Mouse (Mus musculus): ENCODE data around the gene Ms4a5.
"Not testable (repeated sequence)": the region's sequence is repeated elsewhere in the genome, so short reads cannot be mapped to it uniquely, and the experiment has no call there.

Ms4a5 gene

DNA sequence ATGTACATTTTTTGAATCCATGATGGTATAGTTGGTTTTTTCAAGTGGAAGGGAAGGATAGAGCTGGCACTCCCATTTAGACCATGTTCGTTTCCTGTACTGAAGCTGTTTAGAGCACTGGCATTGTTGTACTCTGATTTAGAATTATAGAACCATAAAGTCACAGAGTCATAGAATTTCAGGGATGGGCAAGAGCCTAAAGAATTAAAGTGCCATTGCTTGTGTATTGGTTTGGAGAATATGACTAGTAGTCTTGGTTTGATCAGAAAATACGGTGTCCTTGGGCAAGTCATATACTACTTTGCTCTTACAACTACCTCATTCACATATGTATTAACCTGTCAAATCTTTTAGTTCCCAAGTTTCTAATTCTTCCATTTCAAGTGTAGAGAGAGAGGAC is at the start of gene Ms4a5:
Gene Ms4a5, minus strand, starts transcription at position 101 of the 400 bp plus-strand sequence.
- no peak for DNase-seq (ENCODE audit: low spot score in 2 of 2)

DNA sequence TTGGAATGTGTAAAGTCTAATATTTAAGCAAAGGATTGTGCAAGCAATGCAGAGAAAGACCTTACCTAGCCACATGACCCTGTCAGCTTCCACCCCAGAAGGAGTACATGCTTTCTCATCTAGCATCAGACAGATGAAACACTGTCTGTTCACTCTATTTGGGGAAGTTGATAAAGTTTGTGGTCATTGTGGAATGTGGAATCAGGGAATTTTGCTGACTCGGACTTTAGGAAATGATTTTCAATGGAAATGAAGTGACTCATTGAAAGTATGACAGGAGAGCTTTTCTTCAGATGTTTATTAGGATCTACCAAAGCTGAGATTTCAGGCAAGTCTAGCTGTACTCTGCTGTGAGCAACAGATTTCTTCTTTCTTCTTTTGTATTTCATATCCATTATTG is 37.5 kb upstream of the Ms4a5 start:
- DNase-seq (ENCODE audit: low spot score in 2 of 2), result no peak

DNA sequence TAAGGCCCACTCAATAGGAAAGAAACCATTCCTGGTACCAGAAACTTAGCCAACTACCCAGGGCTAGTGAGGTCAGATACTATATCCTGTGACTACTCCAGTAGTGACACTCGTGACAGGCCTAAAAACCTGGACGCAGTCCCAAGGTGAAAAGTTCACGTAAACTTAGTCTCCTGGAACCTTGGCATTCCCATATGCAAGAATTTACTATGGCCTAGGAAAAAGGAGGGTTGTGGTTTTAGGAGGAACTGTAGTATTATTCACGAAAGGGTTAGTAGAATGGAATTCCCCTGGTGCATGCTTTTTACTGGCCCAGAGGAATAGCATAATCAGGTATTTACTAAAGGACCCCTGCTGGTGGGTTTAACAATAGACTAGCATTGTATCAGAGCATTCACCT is 33.1 kb upstream of the Ms4a5 start:
- DNase-seq (ENCODE audit: low spot score in 2 of 2), result no peak

DNA sequence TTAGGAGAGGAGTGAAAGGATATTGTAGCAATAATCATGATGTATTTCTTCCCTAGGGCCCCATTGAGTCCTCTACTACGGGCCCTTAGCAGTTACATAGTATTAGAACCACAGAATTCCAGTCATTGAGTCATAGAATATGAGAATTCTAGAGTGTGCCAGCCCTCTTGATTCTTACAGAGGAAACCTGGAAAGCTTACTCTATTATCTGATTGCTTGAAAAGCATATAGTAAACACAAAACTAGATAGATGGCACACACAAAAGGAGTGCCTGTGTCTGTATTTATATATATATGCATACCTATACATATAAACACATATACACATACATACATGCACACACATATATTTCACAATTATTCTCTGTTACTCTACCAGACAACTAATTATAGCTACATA is 30.7 kb upstream of the Ms4a5 start, which contains the start of gene Ms4a14:
Gene Ms4a14, minus strand, starts transcription at position 101 of the 400 bp plus-strand sequence.
- DNase-seq (ENCODE audit: low spot score in 2 of 2), result no peak

DNA sequence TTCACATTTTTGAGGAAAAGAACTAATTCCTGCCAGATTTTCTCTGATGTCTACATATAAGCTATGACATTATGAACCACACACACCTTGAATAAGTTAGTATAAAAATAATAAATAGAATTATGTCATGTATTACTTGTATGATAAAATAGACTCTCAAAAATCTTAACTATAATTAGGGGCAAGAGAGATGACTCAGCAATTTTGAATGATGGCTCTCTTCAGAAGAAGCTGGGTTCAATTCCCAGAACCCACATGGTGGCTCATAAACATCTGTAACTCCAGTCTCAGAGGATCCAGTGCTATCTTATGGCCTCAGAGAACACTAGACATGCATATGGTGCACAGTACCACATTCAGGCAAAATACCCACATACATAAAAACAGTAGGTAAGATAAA is 25.2 kb upstream of the Ms4a5 start:
- DNase-seq (ENCODE audit: low spot score in 2 of 2), result no peak

DNA sequence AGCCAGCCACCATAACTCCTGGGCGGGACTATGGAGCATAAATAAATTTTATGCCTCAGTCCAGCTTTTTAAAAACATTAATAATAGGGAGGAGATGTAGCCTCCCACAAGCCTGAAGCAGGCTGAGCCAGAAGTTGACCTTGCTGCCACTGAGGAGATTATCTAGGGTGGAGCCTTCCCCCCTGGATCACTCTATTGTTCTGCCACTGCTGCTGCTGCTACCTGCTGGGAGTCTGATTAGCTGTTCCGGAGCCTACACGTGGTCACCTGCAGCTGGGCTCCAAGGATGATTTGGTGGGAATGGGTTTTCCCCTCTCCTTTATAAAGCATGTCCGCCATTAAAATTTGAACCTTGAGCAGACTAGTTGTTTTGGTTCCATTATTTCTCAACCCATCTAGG is 15.9 kb upstream of the Ms4a5 start:
- DNase-seq (ENCODE audit: low spot score in 2 of 2), result not testable (repeated sequence)

DNA sequence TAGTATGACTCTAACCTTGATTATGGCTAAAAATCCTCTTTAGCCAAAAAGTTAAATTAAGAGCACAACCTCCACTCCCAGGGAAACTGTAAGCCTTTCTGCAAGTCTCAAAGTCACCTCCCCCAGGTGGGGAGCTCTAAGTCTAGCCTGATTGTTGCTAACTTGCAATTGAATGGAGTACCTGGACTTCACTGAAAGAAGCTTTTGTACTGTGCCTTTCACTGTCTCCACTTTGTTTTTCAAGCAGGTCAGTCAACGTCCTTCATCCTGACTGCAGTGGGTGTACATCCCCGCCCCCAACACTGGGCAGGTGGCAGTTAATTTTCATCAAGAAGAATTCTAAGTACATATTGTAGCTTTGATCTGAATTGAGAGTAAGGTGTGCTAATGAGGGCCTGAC is 15.3 kb upstream of the Ms4a5 start:
- no peak for DNase-seq (ENCODE audit: low spot score in 2 of 2)

DNA sequence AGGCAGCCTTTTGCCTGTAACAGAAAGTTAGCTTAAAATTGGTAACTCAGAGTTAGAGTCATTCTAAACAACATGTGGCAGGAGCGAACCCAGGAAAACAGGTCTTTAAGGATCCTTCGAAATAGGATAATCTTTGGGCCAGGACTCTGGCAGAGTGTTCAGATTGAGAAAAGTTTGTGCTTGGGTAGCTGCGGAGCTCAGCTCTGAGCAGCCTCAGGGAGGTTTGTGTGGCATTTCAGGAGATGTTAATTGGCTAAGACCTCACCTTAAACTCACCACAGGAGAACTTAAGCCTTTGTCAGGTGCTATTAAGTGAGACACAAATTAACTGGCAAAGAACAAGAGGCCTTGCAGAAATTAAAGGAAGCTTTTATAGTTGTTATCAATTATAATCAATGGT is 9.9 kb upstream of the Ms4a5 start:
- DNase-seq (ENCODE audit: low spot score in 2 of 2), result not testable (repeated sequence)

DNA sequence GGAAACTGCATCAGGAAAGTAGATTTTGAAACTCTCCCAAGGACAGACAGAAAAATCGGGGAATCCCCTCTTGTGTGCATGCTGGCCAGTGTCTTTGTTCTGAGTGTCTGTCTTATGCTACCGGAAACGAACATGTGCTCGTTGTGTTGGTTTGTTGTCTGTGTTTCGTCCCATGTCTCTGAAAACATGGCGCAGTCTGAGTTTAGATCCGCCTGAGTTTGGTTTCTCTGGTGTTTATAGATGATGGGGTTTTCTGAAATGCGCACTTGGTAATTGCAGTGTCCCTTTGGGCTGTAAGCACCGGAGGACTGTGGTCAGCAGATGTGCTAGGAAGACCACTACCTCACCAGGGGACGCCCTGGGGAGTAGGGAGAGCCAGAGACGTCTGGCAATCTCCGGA is 9.3 kb upstream of the Ms4a5 start:
- DNase-seq (ENCODE audit: low spot score in 2 of 2), result no peak

DNA sequence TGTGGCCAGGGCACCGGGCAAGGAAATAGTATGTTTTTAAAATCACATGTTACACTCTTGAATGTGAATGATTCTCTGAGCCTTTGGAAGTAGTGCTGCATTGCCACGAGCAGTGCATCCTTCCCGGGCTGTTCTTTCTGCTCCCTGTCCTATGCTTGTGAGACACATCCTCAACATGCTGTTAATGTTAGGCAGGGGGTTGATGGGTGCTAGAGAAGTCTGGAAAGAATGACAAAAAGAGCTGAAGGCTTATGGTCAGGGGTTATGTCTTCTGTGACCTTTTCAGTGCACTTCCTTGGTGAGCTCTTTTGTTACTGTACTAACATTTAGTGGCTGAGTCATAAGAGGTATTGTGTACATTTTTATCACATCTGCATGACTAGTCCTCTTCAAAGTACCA is 3.5 kb downstream of the Ms4a5 start:
- DNase-seq (ENCODE audit: low spot score in 2 of 2), result no peak

DNA sequence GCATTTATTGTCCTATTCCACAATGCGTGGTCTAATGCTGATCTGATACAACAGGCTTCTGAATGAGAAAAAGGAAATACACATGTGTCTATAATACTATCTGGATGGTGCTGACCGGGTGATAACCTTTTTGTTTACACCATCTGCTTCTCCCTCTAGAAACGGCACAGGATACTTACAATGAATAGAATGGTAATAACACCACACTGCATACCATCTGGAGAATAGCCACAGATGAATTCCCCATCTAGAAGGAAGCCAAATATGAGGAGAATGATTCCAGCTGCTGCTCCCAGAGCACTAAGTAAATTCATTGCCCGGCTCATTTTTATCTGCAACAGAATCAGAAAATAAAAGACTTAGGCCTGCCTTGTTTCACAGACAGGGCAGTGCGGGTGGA is 7.2 kb downstream of the Ms4a5 start:
- no peak for DNase-seq (ENCODE audit: low spot score in 2 of 2)

DNA sequence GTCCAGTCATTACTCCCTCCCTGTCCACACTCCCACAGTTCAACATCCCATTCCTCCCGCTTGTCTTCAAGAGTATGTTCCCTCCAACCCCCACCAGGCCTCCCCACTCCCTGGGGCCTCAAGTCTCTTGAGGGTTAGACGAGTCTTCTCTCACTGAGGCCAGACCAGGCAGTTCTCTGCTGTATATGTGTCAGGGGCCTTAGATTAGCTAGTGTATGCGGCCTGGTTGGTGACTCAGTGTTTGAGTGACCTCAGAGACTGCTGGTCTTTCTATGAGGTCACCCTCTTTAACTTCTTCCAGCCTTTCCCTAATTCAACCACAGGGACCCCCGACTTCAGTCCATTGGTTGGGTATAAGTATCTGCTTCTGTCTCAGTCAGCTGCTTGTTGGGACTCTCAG is 16.7 kb downstream of the Ms4a5 start:
- DNase-seq (ENCODE audit: low spot score in 2 of 2), result no peak

DNA sequence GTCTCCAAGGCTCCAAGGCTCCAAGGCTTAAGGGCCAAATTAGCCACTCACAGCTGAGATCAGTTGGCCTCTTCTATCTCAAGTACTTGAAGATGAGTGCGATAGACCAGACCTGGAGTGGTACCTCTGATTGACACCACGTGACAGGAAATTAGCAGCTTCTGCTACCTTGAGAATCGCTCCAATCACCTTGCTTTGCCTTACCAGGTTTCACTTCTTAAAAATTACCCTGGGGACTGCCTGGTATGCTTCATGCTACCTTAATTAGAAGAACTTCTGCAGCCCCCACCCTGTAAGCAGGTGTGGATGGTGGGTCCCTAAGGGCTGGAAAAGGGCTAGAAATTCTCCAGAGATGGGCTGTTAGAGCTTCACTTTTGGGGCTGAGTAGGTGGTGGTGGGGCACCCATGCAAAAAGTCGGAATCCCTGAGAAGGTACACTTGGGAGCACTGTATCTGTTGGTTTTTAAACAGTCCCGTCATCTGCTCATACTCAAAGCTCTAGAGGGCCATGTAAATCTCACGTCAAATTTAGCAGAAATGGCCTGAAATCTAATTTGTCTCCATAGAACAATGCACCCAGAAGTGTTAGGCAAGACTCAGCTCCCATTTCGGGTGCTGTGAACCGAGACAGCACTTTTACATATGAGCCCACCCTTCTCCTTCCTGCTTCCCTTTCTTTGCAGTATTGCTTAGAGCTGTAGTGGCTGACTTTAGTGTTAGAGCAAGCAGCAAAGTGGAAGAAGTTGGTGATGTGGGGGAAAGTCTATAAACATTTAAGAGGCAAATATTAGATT is 17.4 kb downstream of the Ms4a5 start, which contains the start of gene Ms4a1:
Gene Ms4a1, minus strand, starts transcription at position 190 of the 794 bp plus-strand sequence.
- DNase-seq (ENCODE audit: low spot score in 2 of 2), result no peak

DNA sequence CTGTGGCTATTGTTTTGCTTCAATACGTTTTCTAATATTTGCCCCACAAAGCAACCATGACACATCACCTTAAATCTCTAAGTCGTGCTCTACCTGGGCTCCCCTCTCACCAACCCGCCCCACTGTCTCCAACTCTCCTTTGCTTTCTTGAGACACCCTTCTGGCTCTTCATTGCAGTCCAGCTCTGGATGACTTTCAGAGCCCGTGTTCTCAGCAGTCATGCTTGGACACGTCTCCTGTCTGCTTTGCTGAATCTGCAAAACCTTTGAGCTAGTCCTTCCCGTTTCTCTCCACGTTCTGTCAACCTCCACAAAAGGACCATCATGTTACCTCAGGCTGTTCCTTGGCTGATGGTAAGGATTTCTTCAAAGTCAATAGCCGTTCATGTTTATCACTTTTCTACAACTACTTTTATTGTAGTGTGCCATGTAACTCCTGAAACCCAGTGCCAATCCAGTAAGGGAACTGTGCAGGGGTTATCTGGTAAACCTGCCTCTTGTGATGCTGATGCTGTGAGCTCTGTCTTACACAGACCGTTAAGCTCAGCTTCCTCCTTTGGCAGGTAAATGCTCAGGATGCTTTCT is 19.0 kb downstream of the Ms4a5 start:
- no peak for DNase-seq (ENCODE audit: low spot score in 2 of 2)

DNA sequence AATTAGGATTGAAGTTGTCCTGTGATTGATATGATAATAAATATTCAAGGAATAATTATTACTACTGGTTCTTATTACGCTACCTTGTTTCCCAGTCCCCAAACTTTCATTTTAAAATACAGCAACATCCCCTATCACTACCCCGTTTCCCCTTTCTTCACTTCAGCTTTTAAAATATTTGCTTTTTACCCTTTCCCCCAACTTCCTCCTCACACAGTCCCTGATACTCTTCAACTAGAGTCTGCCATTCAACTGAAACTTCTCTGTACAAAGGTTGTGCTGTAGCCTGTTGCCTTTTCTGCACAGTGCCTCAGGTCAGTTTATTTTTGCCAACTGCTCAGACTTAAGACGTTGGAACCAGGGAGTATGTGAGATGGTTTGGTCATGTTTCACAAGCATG is 20.1 kb downstream of the Ms4a5 start:
- DNase-seq (ENCODE audit: low spot score in 2 of 2), result no peak

DNA sequence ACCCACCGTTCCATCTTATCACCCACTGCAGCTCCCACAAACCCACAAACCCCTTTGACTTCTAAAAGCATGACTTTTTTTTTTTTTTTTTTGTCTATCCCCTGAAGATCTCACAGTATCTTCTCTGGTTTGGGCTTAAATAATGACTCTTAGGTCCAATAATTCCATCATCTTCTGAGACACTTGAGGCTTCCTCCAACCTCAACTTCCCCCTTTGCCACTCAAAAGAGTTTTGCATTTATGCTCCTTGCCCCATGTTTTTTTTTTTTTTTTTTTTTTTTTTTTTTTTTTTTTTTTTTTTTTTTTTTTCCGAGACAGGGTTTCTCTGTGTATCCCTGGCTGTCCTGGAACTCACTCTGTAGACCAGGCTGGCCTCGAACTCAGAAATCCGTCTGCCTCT is 20.7 kb downstream of the Ms4a5 start:
- DNase-seq (ENCODE audit: low spot score in 2 of 2), result not testable (repeated sequence)

DNA sequence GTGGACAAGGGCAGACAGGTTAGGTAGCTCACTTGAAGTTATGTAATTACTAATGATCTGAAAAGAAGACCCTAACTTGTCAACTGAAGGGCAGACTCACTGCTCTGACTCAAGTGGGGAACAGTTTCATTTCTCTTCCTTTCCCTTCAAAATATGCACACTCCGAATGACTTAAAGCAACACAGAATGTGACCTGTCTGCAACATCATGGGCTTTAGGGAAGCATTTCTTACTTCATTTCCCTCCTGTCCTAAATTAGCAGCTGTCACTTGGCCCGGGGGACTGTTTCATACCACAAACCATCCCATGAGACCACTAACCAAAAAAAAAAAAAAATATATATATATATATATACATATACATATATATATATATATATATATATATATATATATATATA is 22.2 kb downstream of the Ms4a5 start:
- DNase-seq (ENCODE audit: low spot score in 2 of 2), result no peak

DNA sequence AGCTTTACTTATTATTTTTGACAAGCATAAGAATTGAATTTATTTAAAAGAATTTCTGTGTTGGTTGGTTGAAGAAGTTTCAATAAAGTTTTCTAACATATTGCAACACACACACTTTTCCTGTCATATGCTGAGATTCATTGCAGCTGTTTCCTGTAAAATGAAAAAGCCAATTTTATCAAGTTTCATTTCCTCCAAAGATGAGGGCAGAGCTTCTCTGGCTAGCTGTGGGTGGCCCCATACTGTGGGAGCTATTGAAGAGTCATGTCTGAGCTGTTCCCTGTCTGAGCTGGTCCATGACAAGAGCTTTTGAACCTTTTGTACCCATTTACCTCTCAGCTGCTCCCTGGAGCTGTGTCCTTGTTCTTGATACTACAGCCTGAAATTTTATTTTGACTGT is 39.4 kb downstream of the Ms4a5 start:
- no peak for DNase-seq (ENCODE audit: low spot score in 2 of 2)

DNA sequence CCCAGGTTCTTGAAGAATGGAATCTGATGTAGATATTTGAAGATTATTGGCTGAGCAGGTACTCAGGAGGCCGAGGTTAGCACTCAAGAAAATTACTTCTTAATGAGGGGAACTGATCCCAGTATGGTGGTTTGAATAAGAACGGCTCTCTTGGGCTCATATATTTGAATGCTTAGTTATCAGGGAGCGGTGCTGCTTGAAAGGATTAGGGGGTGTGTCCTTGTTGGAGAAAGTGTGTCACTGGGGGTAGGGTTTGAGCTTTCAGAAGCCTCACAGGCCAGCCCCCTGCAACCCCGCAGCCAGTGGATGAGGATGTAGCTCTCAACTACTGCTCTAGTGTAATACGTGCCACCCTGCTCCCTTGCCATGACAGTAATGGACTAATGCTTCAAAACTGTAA is 41.1 kb downstream of the Ms4a5 start:
- DNase-seq (ENCODE audit: low spot score in 2 of 2), result no peak

DNA sequence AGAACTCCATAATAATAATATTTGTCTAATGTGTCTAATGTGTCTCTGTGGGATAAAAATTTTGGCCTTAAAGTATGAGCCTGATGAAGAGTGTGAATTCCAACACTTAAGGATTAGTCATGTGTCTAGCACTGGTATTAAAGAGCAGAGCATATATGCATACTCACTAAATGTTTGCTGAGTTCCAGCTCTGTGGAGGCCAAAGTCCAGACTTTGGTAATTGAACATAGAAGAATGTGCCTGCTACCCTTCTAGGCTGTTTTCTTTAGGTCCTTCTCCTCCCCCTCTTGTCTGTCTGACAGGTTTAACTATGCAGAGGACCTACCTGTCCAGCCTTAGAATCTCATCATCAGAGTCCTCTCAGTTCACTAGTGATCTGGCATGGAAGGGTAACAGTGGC is 47.9 kb downstream of the Ms4a5 start:
- DNase-seq (ENCODE audit: low spot score in 2 of 2), result no peak

DNA sequence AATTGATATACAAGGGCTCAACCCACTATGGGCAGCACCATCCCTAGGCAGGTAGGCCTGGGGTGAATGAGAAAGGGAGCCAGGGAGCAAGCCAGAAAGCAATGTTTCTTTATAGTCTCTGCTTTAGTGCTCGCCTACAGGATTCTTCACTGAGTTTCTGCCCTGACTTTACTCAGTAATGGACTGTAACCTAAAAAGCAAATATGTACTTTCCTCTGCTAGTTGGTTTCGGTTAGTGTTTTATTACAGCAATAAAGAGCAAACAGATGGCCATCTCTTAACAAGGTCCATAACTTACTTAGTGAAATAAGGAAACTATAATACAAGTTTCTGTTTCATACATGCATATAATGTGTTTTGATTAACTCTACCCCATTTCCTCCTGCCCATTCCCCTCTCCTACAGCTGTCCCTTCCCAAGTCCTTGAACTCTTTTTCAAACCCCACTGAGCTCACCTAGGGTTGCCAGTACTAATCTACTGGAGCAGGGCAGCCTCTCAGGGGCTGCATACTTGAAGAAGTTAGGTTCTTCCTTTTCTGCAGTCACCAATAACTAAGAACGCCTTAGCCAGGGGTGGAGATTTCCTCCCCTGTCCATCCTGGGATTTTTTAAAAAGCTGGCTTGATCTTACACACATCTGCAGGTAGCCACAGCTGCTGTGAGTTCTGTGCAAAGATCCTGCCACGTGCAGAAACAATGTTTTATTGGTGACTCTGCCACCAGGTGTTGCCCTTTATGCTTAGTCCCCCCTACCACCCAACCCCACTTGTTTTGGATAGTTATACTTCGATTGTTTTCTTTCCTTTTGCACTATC is 48.5 kb downstream of the Ms4a5 start:
- no peak for DNase-seq (ENCODE audit: low spot score in 2 of 2)

DNA sequence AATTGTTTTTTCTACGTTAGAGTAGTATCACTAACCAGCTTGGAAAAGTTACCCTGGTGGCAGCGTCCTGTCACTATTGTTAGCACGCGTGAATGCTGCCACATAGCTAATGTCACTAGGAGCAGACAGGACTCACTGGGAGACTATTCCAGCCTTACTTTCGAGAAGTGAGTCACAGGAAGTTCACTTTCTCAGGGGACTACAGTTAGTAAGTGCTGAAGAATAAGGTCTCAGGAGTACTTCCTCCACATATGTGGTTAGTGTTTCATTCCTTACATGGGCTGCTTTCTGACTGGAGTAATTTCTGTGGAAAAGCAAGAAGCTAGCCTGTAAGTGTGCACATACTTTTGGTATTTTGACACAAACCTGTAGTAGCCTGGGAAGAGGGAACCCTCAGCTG is 49.4 kb downstream of the Ms4a5 start:
- DNase-seq (ENCODE audit: low spot score in 2 of 2), result no peak

DNA sequence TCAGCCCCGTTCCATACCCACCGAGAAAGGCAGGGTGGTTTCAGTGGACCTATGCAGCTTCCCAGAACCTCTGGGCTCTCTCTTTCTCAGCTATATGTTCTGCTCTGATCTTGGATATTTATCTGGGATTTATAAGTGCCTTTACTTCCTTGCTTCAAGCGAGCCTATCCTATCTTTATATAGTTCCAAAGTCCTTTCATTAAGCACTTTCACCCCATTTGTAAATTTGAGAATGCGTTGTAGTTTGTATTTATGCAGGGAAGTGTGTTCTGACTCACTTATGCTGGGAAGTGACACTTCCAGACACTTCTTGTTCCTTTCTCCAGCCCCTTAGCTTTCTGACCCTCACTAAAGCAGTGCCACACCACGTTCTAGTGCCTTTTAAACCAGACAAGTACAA is 51.3 kb downstream of the Ms4a5 start, which contains the start of gene Ms4a12:
Gene Ms4a12, minus strand, starts transcription at position 101 of the 400 bp plus-strand sequence.
- DNase-seq (ENCODE audit: low spot score in 2 of 2), result no peak
